Mouse (Mus musculus) stomach, embryonic 15.5 days (tissue): ENCODE results near the gene Mkrn2. TPM values are rescaled to one million over a fixed set of nuclear protein-coding genes. Genes with fewer than 3 reads are reported as not detected.

ENCODE experiments used
- ATAC-seq: fragments of 200-750 bp; cut with Nextera tagmentation; 2 replicates; pipeline ENCODE4 v1.8.0; 2017; ENCODE audit warnings: low read depth, moderate number of reproducible peaks, moderate TSS enrichment; ENCODE audit not compliant: insufficient read depth, low FRiP score
- H3K27ac ChIP-seq: fragments of 300-500 bp; sonication (generic); 2 replicates; pipeline ENCODE4 v1.5.1; 2015; ENCODE audit warnings: mild to moderate bottlenecking, inconsistent platforms
- H3K27me3 ChIP-seq: fragments of 300-500 bp; sonication (generic); replicated peaks from 2 replicates; pipeline ENCODE4 v1.6.1; 2015; ENCODE audit warnings: inconsistent platforms
- H3K36me3 ChIP-seq: fragments of 300-500 bp; sonication (generic); 2 replicates; pipeline ENCODE4 v1.6.1; 2015; ENCODE audit warnings: inconsistent platforms
- H3K4me1 ChIP-seq: fragments of 300-500 bp; sonication (generic); 2 replicates; pipeline ENCODE4 v1.6.1; 2015; ENCODE audit warnings: inconsistent platforms
- H3K4me2 ChIP-seq: fragments of 300-500 bp; sonication (generic); 2 replicates; pipeline ENCODE4 v1.6.1; 2015; ENCODE audit warnings: mild to moderate bottlenecking, inconsistent platforms
- H3K4me3 ChIP-seq: fragments of 300-500 bp; sonication (generic); replicated peaks from 2 replicates; pipeline ENCODE4 v1.5.1; 2015; ENCODE audit warnings: inconsistent platforms
- H3K9ac ChIP-seq: fragments of 300-500 bp; sonication (generic); 2 replicates; pipeline ENCODE4 v1.6.1; 2015; ENCODE audit warnings: inconsistent platforms
- H3K9me3 ChIP-seq: fragments of 300-500 bp; sonication (generic); 2 replicates; pipeline ENCODE4 v1.6.1; 2016; ENCODE audit warnings: inconsistent platforms
- WGBS: fragments of 180-500 bp; shearing (Covaris S2); methylation state at CpG from one replicate; pipeline ENCODE4 v1.1.7; 2015; 5-methylcytosine and 5-hydroxymethylcytosine counted together
- polyA plus RNA-seq: library from polyadenylated mRNA; unstranded; fragments of >200 nt; fragmentation: Nextera tagmentation; extraction: Ambion mirVana; gene quantifications from 2 replicates; pipeline ENCODE4 v1.2.1, GENCODE M21; 2015

Mkrn2 gene
- polyA plus RNA-seq, 1 experiment from 2014 or later, result 25.3 TPM

DNA sequence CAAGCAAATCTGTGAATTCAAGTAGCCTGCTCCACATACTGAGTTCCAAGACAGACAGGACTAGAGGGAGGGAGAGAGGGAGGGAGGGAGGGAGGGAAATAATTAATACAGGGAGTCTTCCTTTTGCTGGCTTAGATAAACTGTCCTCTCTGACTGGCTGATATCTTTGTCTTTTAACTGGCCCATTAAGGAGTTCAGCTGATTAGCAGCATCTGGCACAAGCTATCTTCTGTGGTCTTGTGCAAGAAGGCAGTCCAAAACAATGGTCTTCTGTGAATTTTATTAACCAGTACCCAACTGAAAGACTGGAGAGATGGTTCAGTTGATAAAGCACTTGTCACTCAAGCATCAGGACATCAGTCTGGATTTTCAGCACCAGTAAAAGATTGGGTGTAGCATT, 57.1 kb downstream of the Mkrn2 start:
- Histone ChIP-seq H3K4me2 (no peak overlapping the region), H3K4me1 (no peaks in the 10 kb centered on the region), H3K36me3 (no peaks in the 10 kb centered on the region), H3K9ac (no peak overlapping the region), H3K27ac (no peak overlapping the region), H3K4me3 (no peak overlapping the region), H3K9me3 (no peaks in the 10 kb centered on the region), H3K27me3 (no peaks in the 10 kb centered on the region)
- ATAC-seq, result no peak; the same call in 1 of the 2 replicates

DNA sequence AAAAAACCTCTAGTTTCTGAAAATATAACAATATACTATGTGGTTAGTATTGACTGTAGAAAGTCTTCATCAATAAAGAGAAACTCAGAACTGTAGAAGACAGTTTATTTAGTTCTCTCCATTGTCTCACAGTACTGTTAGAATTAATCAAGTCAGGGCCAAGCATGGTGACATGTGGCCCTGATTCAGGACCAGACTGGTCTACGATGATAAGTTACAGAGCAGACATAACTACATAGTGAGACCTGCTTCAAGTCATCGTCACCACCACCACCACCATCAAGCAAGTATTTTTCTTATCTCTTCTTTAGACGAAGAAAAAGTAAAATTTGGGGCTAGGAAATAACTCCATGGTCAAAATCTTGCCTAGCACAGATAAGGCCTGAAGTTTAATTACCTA, 62.6 kb downstream of the Mkrn2 start:
- no peak overlapping the region for H3K4me2 ChIP-seq
- H3K4me3 ChIP-seq, result no peak overlapping the region
- no peak overlapping the region for H3K9ac ChIP-seq
- H3K9me3 ChIP-seq, result no peaks in the 10 kb centered on the region
- no peak for ATAC-seq
- no peaks in the 10 kb centered on the region for H3K4me1 ChIP-seq
- no peaks in the 10 kb centered on the region for H3K36me3 ChIP-seq
- no peaks in the 10 kb centered on the region for H3K27me3 ChIP-seq
- WGBS, result 76% methylated on average over 3 of the region's 3 CpGs
- no peak overlapping the region for H3K27ac ChIP-seq

DNA sequence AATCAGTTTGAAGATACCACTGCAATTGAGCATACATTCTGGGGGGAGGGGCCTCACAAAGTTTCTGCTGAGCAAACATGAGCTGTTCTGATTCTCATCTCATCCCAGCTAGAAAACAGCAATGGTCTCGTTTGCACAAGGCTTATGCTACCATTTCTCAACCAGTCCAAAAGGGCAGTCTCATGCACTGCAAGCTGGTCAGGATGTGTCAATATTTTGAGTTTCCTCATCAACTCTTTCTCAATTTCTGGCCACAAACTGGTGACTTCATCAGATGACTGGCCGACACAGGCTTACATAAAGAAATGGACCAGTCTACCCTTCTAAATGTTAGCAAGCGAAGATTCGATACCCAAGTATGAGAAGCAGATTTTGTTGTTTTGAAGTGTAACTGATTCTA, 64.9 kb downstream of the Mkrn2 start:
- Histone ChIP-seq H3K4me2 (no peak overlapping the region), H3K4me3 (no peak overlapping the region), H3K9me3 (no peaks in the 10 kb centered on the region), H3K9ac (no peak overlapping the region), H3K36me3 (no peaks in the 10 kb centered on the region), H3K4me1 (no peaks in the 10 kb centered on the region), H3K27ac (peak overlapping the region; percentile 16; the same call in 1 of the 2 replicates), H3K27me3 (no peaks in the 10 kb centered on the region)
- WGBS, result 68% methylated on average over 4 of the region's 4 CpGs
- ATAC-seq, result peak; percentile 65; the same call in 1 of the 2 replicates

Other genes with a start within 250 kb of the Mkrn2 start
- 15.6 and 17.1 TPM in 2 replicates for gene Pparg, start 241.0 kb upstream of the Mkrn2 start, polyA plus RNA-seq
- gene Tsen2, start 57.2 kb upstream of the Mkrn2 start, polyA plus RNA-seq, result 26.6 and 27.2 TPM in 2 replicates
- 14.1 and 14.3 TPM in 2 replicates for gene Mkrn2os, start 9.3 kb upstream of the Mkrn2 start, polyA plus RNA-seq
- 85.6 and 88.2 TPM in 2 replicates for gene Raf1, start 74.7 kb downstream of the Mkrn2 start, polyA plus RNA-seq
- 8.2 and 14.9 TPM in 2 replicates for gene Tmem40, start 160.5 kb downstream of the Mkrn2 start, polyA plus RNA-seq
- 19.9 and 22.6 TPM in 2 replicates for gene Cand2, start 172.6 kb downstream of the Mkrn2 start, polyA plus RNA-seq
- 2,176 and 2,210 TPM in 2 replicates for gene Rpl32, start 206.8 kb downstream of the Mkrn2 start, polyA plus RNA-seq
- 0.58 and 0.71 TPM in 2 replicates for gene Efcab12, start 236.5 kb downstream of the Mkrn2 start, polyA plus RNA-seq